Mouse (Mus musculus): ENCODE data around the gene Lamp2.

GRCm38 (mm10) chrX:38456635-38457006 lies 367 bp upstream of the Lamp2 start:
- no peak for TF ChIP-seq CTCF (IDR thresholded peaks at IDR 0.05; ENCODE audit: control insufficient read depth, insufficient read depth, insufficient read length)
- no peak for TF ChIP-seq MYOG (IDR thresholded peaks at IDR 0.05; ENCODE audit: control insufficient read depth, extremely low read depth, insufficient read length)
- TF ChIP-seq CEBPB (IDR thresholded peaks at IDR 0.05; ENCODE audit: low read depth) = no peak
- no peak for TF ChIP-seq MAX (IDR thresholded peaks at IDR 0.05)
- no peak for TF ChIP-seq MYOD1 (IDR thresholded peaks at IDR 0.05; ENCODE audit: control insufficient read depth, insufficient read length, low read depth)
- TF ChIP-seq FOSL1 (IDR thresholded peaks at IDR 0.05; ENCODE audit: insufficient read depth, low read length, poor library complexity, severe bottlenecking) = no peak
- no peak for TF ChIP-seq USF1 (IDR thresholded peaks at IDR 0.05; ENCODE audit: low read depth)
